Mouse (Mus musculus) ES-Bruce4 (cell line): Measurements from ENCODE around the gene Prdm16. TPM values are rescaled to one million over a fixed set of nuclear protein-coding genes. Genes with fewer than 3 reads are reported as not detected.

Experiments used
- H3K27ac ChIP-seq: 2 replicates; pipeline ENCODE4 v1.5.1; 2012; ENCODE audit warnings: low read length, inconsistent platforms; ENCODE audit not compliant: insufficient read depth
- H3K27me3 ChIP-seq: 2 replicates; pipeline ENCODE4 v1.6.1; 2012; ENCODE audit warnings: mild to moderate bottlenecking, low read length, inconsistent platforms; ENCODE audit not compliant: control insufficient read depth, poor library complexity, insufficient read depth, severe bottlenecking
- H3K36me3 ChIP-seq: 2 replicates; pipeline ENCODE4 v1.6.1; 2012; ENCODE audit warnings: inconsistent platforms, mild to moderate bottlenecking, low read length, moderate library complexity; ENCODE audit not compliant: control insufficient read depth, poor library complexity, insufficient read depth, severe bottlenecking
- H3K4me1 ChIP-seq: one replicate; pipeline ENCODE4 v1.8.1; 2011; ENCODE audit warnings: low read length; ENCODE audit not compliant: control insufficient read depth, insufficient read depth
- H3K4me3 ChIP-seq: 2 replicates; pipeline ENCODE4 v1.5.1; 2011; ENCODE audit warnings: low read depth, mild to moderate bottlenecking, low read length
- H3K9ac ChIP-seq: 2 replicates; pipeline ENCODE4 v1.6.1; 2012; ENCODE audit warnings: low read depth, mild to moderate bottlenecking, inconsistent platforms; ENCODE audit not compliant: poor library complexity, severe bottlenecking
- H3K9me3 ChIP-seq: replicated peaks from 2 replicates; pipeline ENCODE4 v1.6.1; 2012; ENCODE audit warnings: mild to moderate bottlenecking, low read length, inconsistent platforms; ENCODE audit not compliant: control insufficient read depth, poor library complexity, insufficient read depth, severe bottlenecking
- CTCF ChIP-seq: IDR thresholded peaks from one replicate; pipeline ENCODE4 v1.8.1; 2011; ENCODE audit warnings: low read depth, low read length
- EP300 ChIP-seq: IDR thresholded peaks from 2 replicates; pipeline ENCODE4 v1.6.1; 2011; ENCODE audit warnings: low read depth, low read length; ENCODE audit not compliant: insufficient read depth
- POLR2A ChIP-seq: IDR thresholded peaks from one replicate; pipeline ENCODE4 v1.8.1; 2011; ENCODE audit warnings: low read length; ENCODE audit not compliant: insufficient read depth
- polyA plus RNA-seq: library from polyadenylated mRNA; stranded (reverse); fragments of >200 nt; gene quantifications from 2 replicates; pipeline ENCODE4 v1.2.4, GENCODE M21; 2011; ENCODE audit warnings: low read depth; ENCODE audit not compliant: missing spikeins, insufficient read depth, insufficient read length

Prdm16 gene
- polyA plus RNA-seq, 1 experiment, result 3.1 TPM

GRCm38 (mm10) chr4:154641296-154642110 lies 4.8 kb upstream of the Prdm16 start:
- Histone ChIP-seq H3K4me1 (peaks cover 4% of the 10 kb centered on the region), H3K9me3 (no peaks in the 10 kb centered on the region), H3K4me3 (peak overlapping the region; percentile 19), H3K27ac (no peak overlapping the region), H3K27me3 (peaks cover 21% of the 10 kb centered on the region), H3K36me3 (no peaks in the 10 kb centered on the region), H3K9ac (no peak overlapping the region)
- TF ChIP-seq EP300, result no peak
- no peak for TF ChIP-seq POLR2A
- TF ChIP-seq CTCF, result no peak

- Histone ChIP-seq H3K4me1 (peaks cover 4% of the 10 kb centered on the region), H3K4me3 (no peak overlapping the region), H3K9me3 (no peaks in the 10 kb centered on the region), H3K36me3 (no peaks in the 10 kb centered on the region), H3K27me3 (peaks cover 28% of the 10 kb centered on the region), H3K9ac (no peak overlapping the region), H3K27ac (no peak overlapping the region)
- TF ChIP-seq CTCF, result no peak
- TF ChIP-seq POLR2A, result no peak
- TF ChIP-seq EP300, result no peak
Measured at GRCm38 (mm10) chr4:154640443-154641295, 4.0 kb upstream of the Prdm16 start.

- TF ChIP-seq EP300, result no peak
- TF ChIP-seq POLR2A, result no peak
- no peak for TF ChIP-seq CTCF
- no peaks in the 10 kb centered on the region for H3K36me3 ChIP-seq
- H3K27ac ChIP-seq, result no peak overlapping the region
- H3K9ac ChIP-seq, result no peak overlapping the region
- peaks cover 35% of the 10 kb centered on the region for H3K27me3 ChIP-seq
- H3K4me3 ChIP-seq, result no peak overlapping the region
- H3K4me1 ChIP-seq, result peaks cover 4% of the 10 kb centered on the region
- no peaks in the 10 kb centered on the region for H3K9me3 ChIP-seq
Measured at GRCm38 (mm10) chr4:154639591-154640442, 3.1 kb upstream of the Prdm16 start.

- Histone ChIP-seq H3K36me3 (no peaks in the 10 kb centered on the region), H3K4me3 (no peak overlapping the region), H3K9ac (no peak overlapping the region), H3K27me3 (peaks cover 35% of the 10 kb centered on the region), H3K27ac (no peak overlapping the region), H3K9me3 (no peaks in the 10 kb centered on the region), H3K4me1 (peaks cover 4% of the 10 kb centered on the region)
- peak; percentile 9 for TF ChIP-seq CTCF
- no peak for TF ChIP-seq POLR2A
Measured at GRCm38 (mm10) chr4:154639126-154639525, 2.5 kb upstream of the Prdm16 start.

GRCm38 (mm10) chr4:154638320-154638886 lies 1.7 kb upstream of the Prdm16 start:
- H3K9ac ChIP-seq, result no peak overlapping the region
- peaks cover 35% of the 10 kb centered on the region for H3K27me3 ChIP-seq
- no peak overlapping the region for H3K27ac ChIP-seq
- no peaks in the 10 kb centered on the region for H3K36me3 ChIP-seq
- TF ChIP-seq EP300 (no peak), POLR2A (no peak), CTCF (no peak)
- H3K4me1 ChIP-seq, result peaks cover 4% of the 10 kb centered on the region
- no peaks in the 10 kb centered on the region for H3K9me3 ChIP-seq
- H3K4me3 ChIP-seq, result no peak overlapping the region
